Mouse (Mus musculus): ENCODE results near the gene Slc4a11.
"Not testable (repeated sequence)": the region's sequence is repeated elsewhere in the genome, so short reads cannot be mapped to it uniquely, and the experiment has no call there.

Slc4a11 gene

DNA sequence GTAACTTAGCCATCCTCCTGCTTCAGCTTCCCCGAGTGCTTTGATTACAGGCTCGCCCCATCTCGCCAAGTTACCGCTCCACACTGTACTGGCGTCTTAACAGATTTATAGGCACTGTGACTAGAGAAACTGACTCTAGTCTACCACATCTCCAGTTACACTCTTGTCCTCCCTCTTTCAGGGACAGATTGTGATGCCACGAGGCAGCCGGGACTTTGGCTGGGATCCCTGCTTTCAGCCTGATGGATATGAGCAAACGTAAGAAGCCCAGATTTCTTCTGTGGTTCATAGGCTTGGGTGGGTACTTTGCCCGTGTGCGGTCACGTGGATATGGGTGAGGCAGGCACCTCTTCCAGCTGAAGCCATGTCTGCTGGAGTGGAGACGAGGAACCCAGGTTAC, 18.2 kb downstream of the Slc4a11 start:
- no peak for DNase-seq (ENCODE audit: low read depth)

DNA sequence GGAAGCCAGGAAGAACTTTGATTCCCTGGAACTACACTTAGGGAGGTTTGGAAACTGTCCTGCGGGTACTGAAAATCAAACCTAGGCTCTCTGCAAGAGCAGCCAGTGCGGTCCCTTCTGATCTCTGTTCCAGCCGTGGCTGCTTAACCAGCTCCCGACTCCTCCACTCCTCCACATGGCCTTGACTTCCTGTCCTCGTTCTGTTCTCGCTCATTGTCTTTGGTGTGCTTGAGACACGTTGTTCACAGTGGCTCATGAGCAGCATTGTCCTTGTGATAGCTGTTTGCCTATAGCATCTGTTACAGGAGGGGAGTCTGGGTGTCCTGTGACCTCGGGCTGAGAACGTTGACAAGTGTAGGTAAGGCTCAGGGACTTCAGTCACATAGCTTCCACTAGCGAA, 20.1 kb downstream of the Slc4a11 start:
- DNase-seq (ENCODE audit: low read depth), result no peak

DNA sequence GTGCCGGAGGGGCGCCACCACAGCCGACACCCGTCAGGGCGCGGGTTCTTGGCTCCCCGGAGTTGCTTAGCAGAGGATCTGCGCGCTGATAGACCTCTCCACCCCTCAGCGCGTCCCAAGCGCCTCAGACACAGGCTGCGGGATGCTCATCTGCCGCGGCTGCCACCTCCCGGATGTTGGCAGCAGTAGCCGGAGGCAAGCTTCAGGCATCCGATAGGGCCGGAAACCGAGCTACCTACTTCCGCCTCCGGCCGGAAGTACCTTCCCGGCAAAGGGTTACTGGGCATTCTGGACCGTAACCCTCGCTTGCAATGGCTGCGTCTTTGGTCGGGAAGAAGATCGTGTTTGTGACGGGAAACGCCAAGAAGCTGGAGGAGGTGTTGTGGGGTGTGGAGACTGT, 29.8 kb downstream of the Slc4a11 start, which contains the start of gene Itpa:
TSS of gene Itpa (plus strand) at position 52 of the 400 bp plus-strand sequence.
- DNase-seq (ENCODE audit: low read depth), result peak; percentile 51

DNA sequence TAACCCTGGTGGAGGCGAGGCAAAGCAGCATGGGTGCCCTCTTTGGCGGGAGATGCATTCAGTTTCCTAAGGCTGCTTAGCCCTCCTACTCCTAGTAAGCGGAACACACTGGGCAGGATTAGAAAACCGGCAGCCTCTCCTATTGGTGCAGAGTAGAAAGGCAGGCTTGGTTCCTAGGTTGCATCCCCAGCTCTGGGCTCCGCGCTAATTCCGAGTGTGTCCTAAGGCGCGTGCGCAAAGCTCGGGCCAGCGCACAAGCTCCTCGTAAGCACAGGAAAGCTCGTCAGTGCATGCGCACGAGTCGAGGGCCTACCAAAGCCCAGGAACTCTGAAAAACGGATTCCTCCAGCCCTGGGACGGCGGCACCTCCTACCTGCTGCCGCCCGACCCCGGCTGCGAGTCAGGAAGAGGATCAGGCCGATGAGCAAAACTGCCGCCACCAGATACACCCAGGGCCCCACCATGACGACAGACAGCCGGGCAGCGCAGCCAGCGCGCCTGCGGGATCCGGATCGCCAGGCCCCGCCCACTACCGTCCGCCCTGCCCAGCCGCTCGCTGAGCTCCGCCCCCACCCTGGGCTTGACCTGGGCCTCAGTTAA, 33.1 kb downstream of the Slc4a11 start, which contains the start of gene Ddrgk1:
TSS of gene Ddrgk1 (minus strand) at position 558 of the 600 bp plus-strand sequence.
- peak; percentile 93 for DNase-seq (ENCODE audit: low read depth)

DNA sequence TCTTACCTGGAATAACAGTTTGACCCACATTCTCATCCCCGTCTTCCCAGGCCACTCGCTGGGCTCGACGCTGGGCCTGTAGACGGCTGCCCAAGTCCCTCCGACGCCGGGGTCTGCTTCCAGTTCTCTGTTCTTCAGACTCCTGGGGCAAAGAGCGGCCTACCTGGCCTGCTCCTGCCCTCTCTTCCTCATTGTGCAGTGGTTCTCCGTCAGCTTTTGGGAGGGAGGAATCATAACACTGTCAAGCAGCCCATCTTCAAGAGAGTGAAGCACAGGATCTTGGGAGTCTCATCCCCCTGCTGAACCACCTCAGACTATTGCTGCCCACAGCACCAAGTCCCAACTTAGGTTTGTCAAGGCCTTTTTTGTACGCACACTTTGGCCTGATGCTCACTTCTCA, 34.0 kb downstream of the Slc4a11 start:
- no peak for DNase-seq (ENCODE audit: low read depth)

DNA sequence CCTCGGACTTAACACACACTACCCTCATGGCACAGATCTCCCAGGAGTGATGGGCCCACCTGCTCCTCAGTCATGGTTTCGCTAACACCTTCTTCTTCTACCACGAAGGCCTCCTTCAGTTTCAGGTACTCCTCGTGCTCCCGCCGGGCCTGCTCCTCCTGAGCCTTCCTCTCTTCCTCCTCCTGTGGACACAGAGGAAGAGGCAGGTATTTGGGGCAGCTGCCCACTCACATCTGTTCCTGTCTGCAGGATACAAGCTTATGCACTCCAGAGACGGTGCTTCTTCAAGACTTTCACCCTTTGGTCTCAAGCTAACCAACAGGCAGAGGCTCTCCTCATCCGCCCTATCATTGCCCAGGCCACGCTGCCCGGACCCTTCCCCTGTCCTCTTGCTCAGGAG, 38.8 kb downstream of the Slc4a11 start:
- no peak for DNase-seq (ENCODE audit: low read depth)

DNA sequence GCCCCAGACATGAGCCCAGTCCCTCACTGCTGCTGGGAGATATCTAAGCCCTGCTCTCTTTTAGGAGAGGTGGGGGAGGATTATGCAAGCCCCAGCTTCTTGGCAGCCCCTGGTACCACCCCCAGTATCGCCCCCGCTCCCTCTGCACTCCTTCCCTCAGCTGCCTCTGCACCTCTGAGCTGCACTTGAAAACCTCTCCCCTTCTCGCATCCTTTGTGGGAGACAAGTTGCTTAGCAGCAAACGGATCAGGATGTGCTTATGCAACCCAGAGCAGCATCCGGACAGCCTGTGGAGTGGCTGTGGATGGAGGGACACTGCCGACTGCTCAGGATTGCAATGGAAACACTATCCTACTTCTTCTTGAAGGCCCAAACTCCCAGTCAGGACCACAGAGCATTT, 39.8 kb downstream of the Slc4a11 start:
- DNase-seq (ENCODE audit: low read depth), result no peak

DNA sequence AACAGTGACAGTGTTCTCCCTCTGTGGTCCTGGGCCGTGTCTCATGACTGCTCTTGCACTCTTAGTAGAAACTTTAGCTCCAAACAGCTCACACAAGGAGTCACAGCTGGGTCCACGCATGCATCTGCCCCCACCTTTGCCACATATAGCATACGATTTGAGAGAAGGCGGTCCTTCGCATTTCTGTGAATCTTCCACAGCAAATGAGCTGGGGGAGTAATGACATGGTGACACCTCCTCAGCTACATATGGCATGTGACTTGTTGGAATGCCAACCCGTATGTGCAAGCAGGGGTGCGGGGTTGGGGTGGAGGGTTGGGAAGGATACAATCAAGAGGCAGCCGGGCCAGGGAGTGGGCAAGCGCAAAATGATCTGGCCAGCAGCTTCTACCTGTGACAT, 40.8 kb downstream of the Slc4a11 start:
- DNase-seq (ENCODE audit: low read depth), result no peak

DNA sequence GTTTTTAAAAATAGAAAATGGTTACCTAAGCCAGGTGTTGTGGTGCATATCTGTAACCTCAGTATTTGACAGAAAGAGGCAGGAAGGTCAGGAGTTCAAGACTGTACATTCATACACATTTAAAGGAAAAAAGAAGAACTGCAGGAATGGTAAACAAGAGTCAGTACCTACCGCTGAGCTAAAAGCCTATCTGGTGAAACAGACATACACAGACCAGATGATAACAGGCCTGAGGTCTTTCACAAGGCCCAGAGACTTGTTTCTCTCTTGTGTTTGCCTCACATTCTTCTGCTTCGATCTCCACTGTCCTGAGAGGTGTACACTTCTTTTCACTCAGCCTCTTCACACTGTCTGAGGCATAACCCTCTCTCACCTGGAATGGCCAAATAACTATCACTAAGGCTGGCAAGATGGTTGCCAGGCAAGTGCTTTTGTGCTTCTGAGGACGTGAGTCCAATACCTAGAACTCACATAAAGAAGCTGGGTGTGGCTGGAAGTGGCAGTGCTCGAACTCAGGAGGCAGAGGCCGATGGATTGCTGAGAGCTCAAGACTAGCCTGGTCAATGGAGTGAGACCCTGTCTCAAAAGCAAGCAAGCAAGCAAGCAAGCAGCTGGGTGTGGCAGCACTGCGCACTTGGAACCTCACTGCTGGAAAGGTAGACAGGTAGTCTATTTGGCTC, 41.5 kb downstream of the Slc4a11 start:
- no peak for DNase-seq (ENCODE audit: low read depth)

DNA sequence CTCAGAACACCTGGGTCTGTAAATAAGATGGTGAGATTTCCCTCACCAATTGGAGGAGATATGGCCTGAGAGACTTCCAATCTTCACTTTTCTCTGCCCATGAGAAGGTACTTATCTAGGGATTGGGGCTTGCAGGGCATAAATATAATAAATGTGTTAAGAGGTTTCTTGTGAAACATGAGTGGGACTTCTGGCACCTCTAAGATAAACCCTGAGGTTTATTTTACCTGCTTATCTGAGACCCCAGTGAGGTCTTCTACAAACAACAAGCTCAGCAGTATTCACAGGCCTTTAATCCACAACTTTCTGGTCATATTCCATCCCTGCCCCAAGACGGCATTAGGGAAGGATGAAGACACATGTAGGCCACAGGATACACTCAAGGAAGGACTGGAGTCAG, 43.6 kb downstream of the Slc4a11 start:
- no peak for DNase-seq (ENCODE audit: low read depth)

DNA sequence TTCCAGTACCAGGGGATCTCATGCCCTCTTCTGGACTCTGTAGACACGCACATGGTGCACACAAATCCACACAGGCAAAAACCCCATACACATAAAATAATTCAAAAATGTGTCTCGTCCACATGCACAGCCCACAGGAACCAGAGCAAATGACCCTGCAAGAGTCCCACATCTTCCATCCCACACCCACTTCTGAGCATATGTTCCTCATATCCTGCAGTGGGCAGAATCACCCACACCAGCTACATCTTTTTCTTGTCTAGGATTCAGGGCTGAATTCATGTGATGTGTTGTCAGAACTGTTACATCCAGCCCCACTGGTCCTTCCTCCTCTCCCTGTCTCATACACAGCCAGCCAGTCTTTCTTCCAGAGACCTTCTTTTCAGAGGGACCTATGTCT, 44.0 kb downstream of the Slc4a11 start:
- no peak for DNase-seq (ENCODE audit: low read depth)

DNA sequence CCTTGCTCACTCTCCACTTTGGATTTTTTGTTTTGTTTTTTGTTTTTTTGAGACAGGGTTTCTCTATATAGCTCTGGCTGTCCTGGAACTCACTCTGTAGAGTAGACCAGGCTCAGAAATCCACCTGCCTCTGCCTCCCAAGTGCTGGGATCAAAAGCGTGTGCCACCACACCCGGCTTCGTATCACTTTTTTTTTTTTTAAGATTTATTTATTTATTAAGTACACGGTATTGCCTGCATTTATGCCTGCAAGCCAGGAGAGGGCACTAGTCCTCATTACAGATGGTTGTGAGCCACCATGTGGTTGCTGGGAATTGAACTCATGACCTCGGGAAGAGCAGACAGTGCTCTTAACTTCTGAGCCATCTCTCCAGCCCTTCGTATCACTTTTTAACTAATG, 48.3 kb downstream of the Slc4a11 start:
- DNase-seq (ENCODE audit: low read depth), result not testable (repeated sequence)

DNA sequence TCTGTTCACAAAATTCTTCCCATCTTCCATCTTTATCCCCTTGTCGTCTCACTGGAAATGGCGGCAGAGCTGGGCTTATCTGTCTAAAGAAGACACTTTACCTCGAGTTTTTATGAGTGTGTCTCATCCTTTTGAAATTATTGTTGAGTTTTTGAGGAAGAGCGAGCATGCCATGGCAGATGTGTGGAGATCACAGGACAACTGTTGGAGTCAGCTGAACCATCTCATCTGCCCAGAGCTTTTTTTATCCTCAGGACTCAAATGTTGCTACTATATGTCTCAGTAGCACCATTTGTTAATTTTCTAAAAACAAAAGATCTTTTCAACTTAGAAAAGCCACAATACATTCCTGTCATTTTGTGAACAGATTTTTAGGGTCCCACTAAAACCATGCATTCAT, 52.1 kb downstream of the Slc4a11 start:
- no peak for DNase-seq (ENCODE audit: low read depth)

DNA sequence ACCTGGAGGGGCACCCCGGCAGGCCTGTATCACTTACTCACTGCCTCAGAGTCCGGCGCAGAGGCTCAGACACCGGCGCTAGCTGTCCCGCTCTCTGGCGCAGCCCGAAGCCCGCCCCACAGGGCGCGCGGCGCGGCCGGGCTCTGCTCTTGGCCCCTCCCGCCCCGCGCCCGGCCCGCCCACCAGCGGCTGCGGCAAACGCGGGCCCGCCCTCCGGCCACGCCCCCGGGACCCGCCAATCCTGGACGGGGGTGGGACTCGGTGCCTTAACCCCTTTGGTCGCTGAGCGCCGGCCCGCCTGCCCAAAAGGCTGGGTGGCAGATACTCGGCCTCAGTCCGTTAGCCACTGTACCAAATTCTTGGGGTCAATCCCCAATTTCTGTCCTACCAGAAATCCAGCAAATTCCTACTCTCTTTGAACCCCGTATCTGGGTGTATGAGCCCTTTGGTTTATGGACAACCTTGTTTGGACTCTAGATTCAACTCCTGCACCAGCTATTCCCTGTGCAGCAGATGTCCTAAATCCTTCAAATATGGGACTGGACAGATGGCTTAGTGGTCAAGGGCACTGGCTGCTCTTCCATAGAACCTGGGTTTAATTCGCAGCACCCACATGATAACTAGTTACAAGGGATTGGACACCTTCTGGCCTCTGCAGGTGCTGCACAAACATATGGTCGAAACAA, 54.5 kb downstream of the Slc4a11 start, which contains the start of gene Lzts3:
TSS of gene Lzts3 (minus strand) at position 120 of the 686 bp plus-strand sequence.
- DNase-seq (ENCODE audit: low read depth), result peak; percentile 39

DNA sequence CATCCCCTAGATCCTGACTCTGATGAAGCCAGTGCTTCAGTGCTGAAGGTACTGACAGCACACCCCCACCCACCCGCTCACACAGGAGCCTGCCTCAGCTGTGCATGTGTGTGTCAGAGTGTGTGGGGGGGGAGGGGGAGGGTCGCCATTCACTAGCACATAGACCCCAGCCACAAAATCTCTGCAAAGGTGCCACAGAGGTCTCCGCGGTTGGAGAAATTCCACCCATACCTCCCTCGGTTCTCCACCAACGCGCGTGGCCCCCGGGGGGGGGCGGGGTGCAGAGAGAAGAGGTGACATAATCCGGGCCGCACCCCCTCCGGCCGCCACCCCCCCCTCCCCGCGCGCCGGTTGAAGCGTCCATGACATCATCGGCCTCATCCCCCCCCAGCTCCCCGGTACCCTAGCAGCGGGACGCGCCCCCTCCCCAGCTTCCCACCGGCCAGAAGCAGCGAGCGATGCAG, 55.1 kb downstream of the Slc4a11 start:
- no peak for DNase-seq (ENCODE audit: low read depth)

DNA sequence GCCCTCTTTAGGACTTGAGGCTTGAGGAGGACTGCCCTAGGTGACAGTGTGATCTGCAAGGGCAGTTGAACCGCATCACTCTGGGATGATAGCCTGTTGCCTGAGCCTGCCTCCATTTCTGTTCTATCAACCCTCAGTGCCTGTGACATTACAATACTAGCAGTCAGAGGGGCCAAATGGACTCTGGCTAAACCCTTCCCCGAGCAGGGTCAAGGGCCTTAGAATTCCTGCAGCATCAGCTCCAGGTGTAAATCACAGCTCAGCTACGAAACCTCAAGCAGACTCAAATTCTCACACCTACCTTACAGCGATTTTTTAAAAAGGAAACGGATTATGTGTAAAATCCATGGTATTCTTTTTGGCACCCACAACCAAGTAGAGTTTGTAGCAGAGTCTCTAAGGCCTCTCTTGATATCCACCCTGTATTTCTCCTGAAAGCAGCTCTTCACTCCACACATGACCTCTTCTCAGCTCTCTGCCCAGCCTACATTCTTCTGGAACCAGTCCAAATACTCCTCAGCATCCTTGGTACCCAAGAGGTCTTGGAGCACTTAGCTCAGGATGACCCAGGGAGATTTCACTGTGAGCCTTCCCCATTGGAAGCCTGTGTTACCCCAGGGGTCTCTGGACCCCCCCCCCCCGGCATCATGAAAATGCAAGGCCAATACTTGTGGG, 55.8 kb downstream of the Slc4a11 start:
- no peak for DNase-seq (ENCODE audit: low read depth)

DNA sequence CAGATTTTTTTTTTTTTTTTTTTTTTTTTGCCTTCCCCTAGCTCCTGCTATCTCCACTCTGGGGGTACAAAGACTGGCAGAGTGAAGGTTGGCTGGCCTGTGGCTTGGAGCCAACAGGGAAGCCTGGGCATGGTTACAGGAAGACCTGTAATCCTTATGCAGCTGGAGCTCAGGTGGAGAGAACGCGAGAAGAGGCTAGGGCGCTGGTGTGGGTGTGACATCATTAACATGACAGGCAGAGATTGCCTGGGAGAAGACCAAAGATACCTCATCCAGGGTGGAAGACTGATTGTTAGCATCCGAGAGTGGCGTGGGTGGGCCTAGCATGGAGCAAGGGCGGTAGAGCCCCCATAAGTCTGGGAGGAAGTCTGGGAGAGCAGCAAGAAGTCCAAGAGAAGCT, 58.0 kb downstream of the Slc4a11 start:
- no peak for DNase-seq (ENCODE audit: low read depth)

DNA sequence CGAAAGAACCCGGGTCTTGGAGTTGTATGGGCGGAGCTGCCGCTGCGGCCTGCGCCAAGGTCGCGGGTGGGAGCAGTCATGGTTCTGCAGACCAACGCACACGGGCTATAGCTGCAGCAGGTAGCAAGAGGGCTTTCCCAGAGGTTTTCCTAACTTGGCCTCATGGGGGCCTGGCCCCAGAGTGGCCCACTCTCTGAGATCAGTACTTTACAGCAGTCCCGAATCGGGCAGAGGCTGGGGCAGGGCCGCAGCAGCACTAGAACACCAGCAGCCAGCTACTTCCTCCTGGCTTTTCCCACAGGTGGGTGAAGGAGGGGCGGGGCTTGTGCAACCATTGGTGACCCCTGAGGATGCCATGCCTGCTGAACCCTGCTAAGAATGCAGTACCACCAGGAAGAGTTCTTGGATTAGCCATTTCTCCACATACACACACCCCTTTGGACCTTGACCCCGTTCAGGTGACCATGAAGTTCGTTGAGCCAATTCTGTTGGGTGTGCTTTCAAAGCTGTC, 59.2 kb downstream of the Slc4a11 start:
- DNase-seq (ENCODE audit: low read depth), result no peak

DNA sequence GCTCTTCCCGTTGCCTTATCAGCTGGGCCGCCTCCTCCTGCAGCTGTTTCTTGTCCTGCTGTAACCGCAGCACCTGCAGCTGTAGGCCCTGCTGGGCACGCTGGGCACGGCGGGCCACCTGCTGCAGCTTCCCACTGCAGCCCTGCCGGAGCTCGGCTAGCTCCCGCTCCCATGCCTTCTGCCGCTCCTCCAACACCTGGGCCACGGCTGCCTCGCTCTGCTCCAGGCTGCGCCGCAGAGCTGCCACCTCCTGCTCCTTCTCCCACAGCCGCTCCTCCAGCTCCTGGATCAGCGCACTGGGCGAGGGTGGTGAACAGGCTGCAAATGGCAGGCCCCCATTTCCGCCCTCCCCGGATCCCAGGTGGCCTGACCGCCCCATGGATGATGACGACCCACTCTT, 61.5 kb downstream of the Slc4a11 start:
- DNase-seq (ENCODE audit: low read depth), result no peak

DNA sequence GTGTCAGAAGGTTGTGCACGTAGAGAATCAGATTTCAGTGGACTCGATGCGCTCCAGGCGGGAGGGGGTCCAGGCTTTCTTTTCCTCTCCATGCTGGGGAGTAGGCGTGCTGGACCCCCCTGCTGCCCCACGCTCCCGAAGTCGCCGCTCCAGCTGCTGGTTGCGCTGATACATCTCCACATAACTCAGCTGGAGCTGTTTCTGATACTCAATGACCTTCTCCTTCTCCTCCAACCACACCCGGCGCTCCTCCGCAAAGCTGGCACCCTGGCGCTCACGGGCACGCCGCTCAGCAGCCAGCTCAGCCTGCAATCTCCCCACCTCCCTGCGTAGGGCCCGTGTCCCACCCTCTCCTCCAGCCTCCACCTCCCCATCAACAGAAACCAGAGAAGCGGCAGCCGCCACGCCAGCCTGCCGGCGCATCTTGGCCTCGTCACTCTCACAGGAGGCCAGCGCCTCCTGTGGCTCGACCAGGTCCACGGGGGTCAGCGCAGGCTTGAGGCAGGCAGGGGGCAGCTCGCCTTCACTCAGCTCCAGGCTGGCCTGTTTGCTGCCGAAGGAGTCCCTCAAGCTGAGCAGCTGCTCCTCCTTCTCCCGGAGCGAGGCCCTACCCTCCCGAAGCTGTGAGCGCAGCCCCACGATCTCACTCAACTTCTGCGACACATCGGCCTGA, 62.4 kb downstream of the Slc4a11 start:
- DNase-seq (ENCODE audit: low read depth), result no peak

Measured in fibroblast of lung, adult 2 months (primary cell).